Mouse (Mus musculus) liver, embryonic 16.5 days (tissue): ENCODE results near the gene Crat. TPM values are rescaled to one million over a fixed set of nuclear protein-coding genes. Genes with fewer than 3 reads are reported as not detected.

Experiments
- ATAC-seq: fragments of 200-750 bp; cut with Nextera tagmentation; 2 replicates; pipeline ENCODE4 v1.8.0; 2017; ENCODE audit warnings: low read depth, mild to moderate bottlenecking, moderate number of reproducible peaks, moderate library complexity
- H3K27ac ChIP-seq: fragments of 300-500 bp; sonication (generic); 2 replicates; pipeline ENCODE4 v1.5.1; 2014; ENCODE audit warnings: mild to moderate bottlenecking, low read length
- H3K27me3 ChIP-seq: fragments of 300-500 bp; sonication (generic); 2 replicates; pipeline ENCODE4 v1.6.1; 2014; ENCODE audit warnings: low read depth, low read length, mixed read lengths; ENCODE audit not compliant: control insufficient read depth, insufficient read depth
- H3K36me3 ChIP-seq: fragments of 300-500 bp; sonication (generic); 2 replicates; pipeline ENCODE4 v1.6.1; 2014; ENCODE audit warnings: mild to moderate bottlenecking; ENCODE audit not compliant: control insufficient read depth, insufficient read depth
- H3K4me1 ChIP-seq: fragments of 300-500 bp; sonication (generic); 2 replicates; pipeline ENCODE4 v1.6.1; 2014; ENCODE audit warnings: low read depth, low read length, mixed read lengths; ENCODE audit not compliant: control insufficient read depth
- H3K4me2 ChIP-seq: fragments of 300-500 bp; sonication (generic); 2 replicates; pipeline ENCODE4 v1.6.1; 2014; ENCODE audit warnings: low read depth, low read length, mixed read lengths
- H3K4me3 ChIP-seq: fragments of 300-500 bp; sonication (generic); 2 replicates; pipeline ENCODE4 v1.5.1; 2014; ENCODE audit warnings: low read depth, mild to moderate bottlenecking, low read length
- H3K9ac ChIP-seq: fragments of 300-500 bp; sonication (generic); 2 replicates; pipeline ENCODE4 v1.6.1; 2014; ENCODE audit warnings: low read depth, low read length
- H3K9me3 ChIP-seq: fragments of 300-500 bp; sonication (generic); replicated peaks from 2 replicates; pipeline ENCODE4 v1.6.1; 2016; ENCODE audit warnings: low read length; ENCODE audit not compliant: control insufficient read depth
- WGBS: fragments of 180-500 bp; shearing (Covaris S2); extraction: QIAGEN DNeasy Blood & Tissue Kit; methylation state at CpG from one replicate; pipeline ENCODE4 v1.1.7; 2014; ENCODE audit not compliant: insufficient replicate concordance; 5-methylcytosine and 5-hydroxymethylcytosine counted together
- polyA plus RNA-seq: library from polyadenylated mRNA; unstranded; fragments of >200 nt; fragmentation: Nextera tagmentation; extraction: Ambion mirVana; gene quantifications from 2 replicates; pipeline ENCODE4 v1.2.1, GENCODE M21; 2015

The Crat gene
- polyA plus RNA-seq, 1 experiment from 2014 or later, result 31.3 TPM

DNA sequence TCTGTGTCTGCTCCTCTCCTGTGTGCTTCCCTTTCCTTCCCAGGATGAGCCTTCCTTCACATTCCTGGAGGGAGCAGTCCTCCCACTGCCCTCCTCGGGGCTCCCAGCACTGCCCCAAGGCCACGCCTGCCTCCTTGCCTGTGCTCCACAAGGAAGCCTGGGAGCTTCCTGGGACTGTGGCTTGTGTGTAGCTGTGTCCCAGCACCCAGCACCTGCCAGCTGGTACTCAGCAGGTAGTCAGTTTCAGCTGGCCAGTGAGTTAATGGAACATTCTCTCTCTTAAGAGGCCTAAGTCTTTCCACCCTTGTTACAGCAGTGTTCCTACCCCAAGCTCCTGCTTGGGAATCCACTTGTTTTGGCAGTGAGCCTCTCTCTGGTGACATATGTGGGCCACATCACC is 12.8 kb downstream of the Crat start:
- Histone ChIP-seq H3K27ac (no peak overlapping the region), H3K4me3 (no peak overlapping the region), H3K4me2 (no peak overlapping the region), H3K4me1 (no peaks in the 10 kb centered on the region), H3K9ac (no peak overlapping the region), H3K27me3 (no peaks in the 10 kb centered on the region), H3K36me3 (peaks cover 19% of the 10 kb centered on the region), H3K9me3 (no peaks in the 10 kb centered on the region)
- ATAC-seq, result no peak
- WGBS, result 62% methylated on average over 2 of the region's 2 CpGs

DNA sequence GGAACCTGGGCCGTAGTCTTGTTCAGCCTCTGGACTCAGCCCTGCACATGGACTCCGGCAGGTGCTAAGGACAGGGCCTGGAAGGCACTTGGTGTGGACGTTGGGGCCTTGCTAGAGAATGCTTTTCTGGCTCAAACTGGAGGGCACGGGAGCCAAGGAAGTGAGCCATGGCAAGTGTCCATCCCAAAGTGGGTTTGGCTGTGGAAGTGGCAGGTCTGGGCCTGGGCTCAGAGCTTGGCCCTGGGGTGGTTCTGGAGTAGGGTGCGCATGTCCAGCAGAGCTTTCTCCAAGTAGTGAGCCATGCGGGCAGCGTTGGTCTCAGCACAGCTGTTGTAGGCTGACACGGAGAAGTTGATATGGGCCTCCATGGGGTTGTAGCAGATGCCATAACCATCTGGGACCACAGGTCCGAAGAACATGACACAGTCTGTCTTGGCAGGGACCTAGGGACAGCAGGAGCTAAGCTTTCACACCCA is 13.2 kb downstream of the Crat start:
- no peak for ATAC-seq
- Histone ChIP-seq H3K4me1 (no peaks in the 10 kb centered on the region), H3K4me2 (no peak overlapping the region), H3K4me3 (no peak overlapping the region), H3K27ac (no peak overlapping the region), H3K36me3 (peaks cover 19% of the 10 kb centered on the region), H3K9ac (no peak overlapping the region), H3K9me3 (no peaks in the 10 kb centered on the region), H3K27me3 (no peaks in the 10 kb centered on the region)
- 83% methylated on average over 9 of the region's 9 CpGs for WGBS

- Histone ChIP-seq H3K36me3 (peaks cover 22% of the 10 kb centered on the region), H3K4me1 (no peaks in the 10 kb centered on the region), H3K27me3 (no peaks in the 10 kb centered on the region), H3K27ac (no peak overlapping the region), H3K9me3 (no peaks in the 10 kb centered on the region), H3K9ac (no peak overlapping the region), H3K4me2 (no peak overlapping the region), H3K4me3 (no peak overlapping the region)
- WGBS, result 76% methylated on average over 1 of the region's 1 CpGs
- no peak for ATAC-seq
Observed at GRCm38 (mm10) chr2:30401581-30401980, 14.0 kb downstream of the Crat start.

DNA sequence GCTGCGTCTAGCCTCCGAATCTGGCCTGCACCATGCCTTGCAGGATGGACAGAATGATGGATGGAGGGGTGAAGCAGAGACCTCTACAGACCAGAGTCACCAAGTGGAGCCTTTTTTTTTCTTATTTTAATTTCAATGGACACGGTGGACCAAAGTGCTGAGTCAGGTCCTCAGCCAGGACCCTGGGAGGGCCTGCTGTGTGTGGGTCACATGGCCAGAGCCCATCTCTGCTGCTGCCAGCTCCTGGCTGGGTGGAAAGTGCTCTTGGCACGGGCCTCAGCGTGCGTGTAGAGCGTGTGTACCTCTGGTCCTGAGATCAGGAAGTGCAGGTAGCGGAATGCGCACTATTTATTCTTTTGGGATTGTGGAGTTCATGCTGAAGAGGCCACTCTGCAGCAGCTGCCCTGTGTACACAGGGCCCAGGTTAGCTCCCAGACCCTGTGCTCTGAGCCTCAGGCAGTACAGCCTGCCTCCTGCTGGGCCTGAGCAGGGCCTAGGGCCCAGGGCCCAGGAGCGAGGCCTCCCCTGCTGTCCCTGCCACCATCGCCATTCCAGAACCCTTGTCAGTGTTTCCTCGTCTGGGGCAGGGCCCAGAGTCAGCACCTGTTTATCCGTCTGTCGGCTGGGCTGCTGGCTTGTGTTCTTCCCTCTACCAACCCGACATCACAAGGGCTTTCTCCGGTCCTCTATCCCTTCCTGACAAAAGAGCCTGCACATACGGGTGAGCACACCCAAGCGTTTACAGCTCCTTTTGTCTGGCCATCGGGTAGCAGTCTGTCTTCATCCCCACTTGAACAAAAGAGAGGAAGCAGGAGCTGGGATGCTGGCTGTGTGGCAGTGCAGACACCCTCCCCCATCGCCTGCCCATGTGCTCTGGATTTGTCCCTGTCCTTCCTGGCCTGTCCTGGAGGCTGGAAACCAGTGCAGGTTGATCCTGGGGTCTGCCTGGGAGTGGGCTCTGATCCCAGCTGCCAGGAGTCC is 16.1 kb downstream of the Crat start:
- Histone ChIP-seq H3K4me1 (no peaks in the 10 kb centered on the region), H3K36me3 (peaks cover 16% of the 10 kb centered on the region), H3K9ac (no peak overlapping the region), H3K27me3 (no peaks in the 10 kb centered on the region), H3K27ac (no peak overlapping the region), H3K4me3 (no peak overlapping the region), H3K4me2 (no peak overlapping the region), H3K9me3 (no peaks in the 10 kb centered on the region)
- no peak; the same call in 1 of the 2 replicates for ATAC-seq
- WGBS, result 72% methylated on average over 20 of the region's 20 CpGs

DNA sequence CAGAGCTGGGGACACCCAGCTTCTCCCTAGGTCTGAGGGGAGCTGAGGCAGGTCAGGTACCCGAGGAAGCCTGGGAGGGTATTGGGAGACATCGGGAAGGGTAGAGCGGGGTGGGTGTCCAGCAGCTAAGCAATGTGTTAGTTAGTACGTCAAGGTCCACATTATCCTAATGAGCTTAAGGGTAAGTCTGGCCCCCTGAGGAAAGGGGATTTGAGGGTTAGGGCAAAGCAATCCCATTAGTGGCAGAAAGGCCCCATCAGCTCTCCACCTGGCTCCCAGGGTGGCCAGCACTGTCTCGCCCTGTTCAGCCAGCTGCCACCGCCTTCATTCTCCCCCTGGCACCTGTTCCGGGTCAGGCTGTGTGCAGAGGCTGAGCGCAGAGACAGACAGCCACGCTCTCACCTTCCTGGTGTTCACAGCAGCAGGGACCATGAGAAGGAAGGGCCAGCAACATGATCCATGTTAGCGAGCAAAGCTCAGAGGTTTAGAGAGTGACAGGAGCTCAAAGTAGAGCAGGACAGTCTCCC is 17.6 kb downstream of the Crat start:
- Histone ChIP-seq H3K4me2 (no peak overlapping the region), H3K4me3 (no peak overlapping the region), H3K36me3 (peaks cover 11% of the 10 kb centered on the region), H3K9me3 (no peaks in the 10 kb centered on the region), H3K9ac (no peak overlapping the region), H3K27me3 (no peaks in the 10 kb centered on the region), H3K4me1 (peaks cover 12% of the 10 kb centered on the region), H3K27ac (no peak overlapping the region)
- ATAC-seq, result no peak
- WGBS, result 85% methylated on average over 10 of the region's 10 CpGs

DNA sequence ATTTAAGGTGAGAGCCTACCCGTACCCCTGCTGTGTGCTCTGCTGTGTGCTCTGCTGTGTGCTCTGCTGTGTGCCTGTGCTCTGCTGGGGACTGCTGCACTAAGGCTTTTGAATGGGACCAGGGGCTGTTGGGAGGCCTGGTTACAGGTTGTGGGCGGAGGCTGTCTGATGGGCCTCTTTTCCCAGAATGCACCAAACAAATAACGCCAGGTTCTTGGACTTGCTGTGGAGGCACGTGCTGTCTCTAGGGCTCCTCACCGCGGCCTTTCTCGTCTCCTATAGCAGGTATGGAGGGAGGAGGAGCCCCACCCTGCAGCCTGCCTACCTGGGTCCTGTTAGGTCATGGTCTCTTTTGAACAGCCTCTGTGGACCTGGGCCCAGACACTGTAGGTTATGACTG is 19.4 kb downstream of the Crat start:
- Histone ChIP-seq H3K9me3 (no peaks in the 10 kb centered on the region), H3K36me3 (peaks cover 8% of the 10 kb centered on the region), H3K4me1 (peaks cover 20% of the 10 kb centered on the region), H3K4me3 (no peak overlapping the region), H3K4me2 (no peak overlapping the region), H3K9ac (no peak overlapping the region), H3K27me3 (no peaks in the 10 kb centered on the region), H3K27ac (no peak overlapping the region)
- WGBS, result 69% methylated on average over 7 of the region's 7 CpGs
- no peak for ATAC-seq

DNA sequence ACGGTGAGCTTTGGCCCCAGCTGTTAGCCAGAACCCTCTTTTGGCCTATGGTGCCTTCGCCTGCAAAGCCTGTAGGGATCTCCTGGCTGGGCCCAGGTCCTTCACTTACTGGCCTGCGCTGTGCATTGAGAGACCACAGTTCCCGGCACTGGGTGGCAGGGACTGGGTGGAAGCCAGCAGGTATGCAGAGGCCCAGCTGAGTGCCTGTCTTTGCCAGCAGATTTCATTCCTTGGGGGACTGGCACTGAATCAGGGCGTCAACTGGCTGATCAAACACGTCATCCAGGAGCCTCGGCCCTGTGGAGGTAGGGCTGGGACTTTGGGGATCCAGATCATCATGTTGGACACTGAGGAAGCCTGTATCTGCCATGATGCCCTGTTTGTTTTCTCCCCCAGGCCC is 19.9 kb downstream of the Crat start:
- Histone ChIP-seq H3K4me2 (no peak overlapping the region), H3K36me3 (peaks cover 8% of the 10 kb centered on the region), H3K4me3 (no peak overlapping the region), H3K9ac (no peak overlapping the region), H3K4me1 (peaks cover 20% of the 10 kb centered on the region), H3K9me3 (no peaks in the 10 kb centered on the region), H3K27ac (no peak overlapping the region), H3K27me3 (no peaks in the 10 kb centered on the region)
- 79% methylated on average over 7 of the region's 7 CpGs for WGBS
- ATAC-seq, result no peak

- 0 out of 2 replicates have a peak, but pooled peaks cover 2% of the 10 kb centered on the region for H3K9me3 ChIP-seq
- H3K27ac ChIP-seq, result peak overlapping the region; percentile 85
- H3K4me2 ChIP-seq, result peak overlapping the region; percentile 97
- peak overlapping the region; percentile 82 for H3K9ac ChIP-seq
- peaks cover 4% of the 10 kb centered on the region for H3K36me3 ChIP-seq
- peaks cover 20% of the 10 kb centered on the region for H3K4me1 ChIP-seq
- WGBS, result 24% methylated on average over 1 of the region's 1 CpGs
- ATAC-seq, result no peak
- H3K4me3 ChIP-seq, result peak overlapping the region; percentile 81
- no peaks in the 10 kb centered on the region for H3K27me3 ChIP-seq
Observed at GRCm38 (mm10) chr2:30393370-30393656, 22.3 kb downstream of the Crat start.
